Mouse (Mus musculus) layer of hippocampus, adult 9-11 months (tissue): Measurements from ENCODE around the gene Arid5b.

Experiments used
- DNase-seq: peaks from one replicate; pipeline ENCODE4 v3.0.0; 2022

Arid5b gene

GRCm38 (mm10) chr10:68191691-68192380 is 86.7 kb downstream of the Arid5b start:
- peak; percentile 25 for DNase-seq

DNA sequence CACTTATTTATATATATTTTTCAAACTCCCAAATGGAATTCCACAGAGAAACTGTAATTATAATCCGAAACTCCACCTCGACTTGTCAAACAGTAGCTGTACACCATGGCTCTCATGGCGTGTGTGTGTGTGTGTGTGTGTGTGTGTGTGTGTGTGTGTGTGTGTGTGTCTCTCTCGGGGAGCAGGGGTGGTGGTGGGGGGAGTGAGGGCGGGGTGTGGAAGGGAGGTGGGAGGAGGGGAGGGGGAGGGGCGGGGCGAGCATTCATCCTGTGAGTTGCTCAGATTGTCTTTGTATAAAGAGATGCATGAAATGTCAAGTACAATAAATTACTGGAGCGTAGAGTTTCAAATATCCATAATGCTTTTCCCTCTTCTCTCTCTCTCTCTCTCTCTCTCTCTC is 87.4 kb downstream of the Arid5b start:
- no peak for DNase-seq

- DNase-seq = no peak
Measured at GRCm38 (mm10) chr10:68189847-68190246, 88.7 kb downstream of the Arid5b start.

- no peak for DNase-seq
Measured at GRCm38 (mm10) chr10:68183096-68183495, 95.4 kb downstream of the Arid5b start.

GRCm38 (mm10) chr10:68182266-68182665 is 96.3 kb downstream of the Arid5b start:
- DNase-seq = no peak

DNA sequence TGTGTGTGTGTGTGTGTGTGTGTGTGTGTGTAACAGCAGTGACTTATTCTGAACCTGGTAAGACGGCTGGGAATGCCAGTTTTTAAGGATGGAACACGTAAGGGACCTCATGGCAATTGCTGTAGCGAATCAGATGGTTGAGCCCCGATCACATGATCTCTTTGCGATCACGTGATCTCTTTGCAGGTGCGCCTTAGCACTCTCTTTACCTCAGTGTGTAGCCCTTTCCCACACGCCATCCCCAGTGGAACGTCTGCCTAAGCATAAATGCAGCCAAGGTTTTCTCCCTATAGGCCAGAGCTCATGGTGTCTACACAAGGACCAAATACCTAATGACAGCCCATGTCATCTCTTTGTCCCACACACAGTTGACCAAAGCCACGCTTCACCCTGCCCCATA is 97.4 kb downstream of the Arid5b start:
- no peak for DNase-seq

DNA sequence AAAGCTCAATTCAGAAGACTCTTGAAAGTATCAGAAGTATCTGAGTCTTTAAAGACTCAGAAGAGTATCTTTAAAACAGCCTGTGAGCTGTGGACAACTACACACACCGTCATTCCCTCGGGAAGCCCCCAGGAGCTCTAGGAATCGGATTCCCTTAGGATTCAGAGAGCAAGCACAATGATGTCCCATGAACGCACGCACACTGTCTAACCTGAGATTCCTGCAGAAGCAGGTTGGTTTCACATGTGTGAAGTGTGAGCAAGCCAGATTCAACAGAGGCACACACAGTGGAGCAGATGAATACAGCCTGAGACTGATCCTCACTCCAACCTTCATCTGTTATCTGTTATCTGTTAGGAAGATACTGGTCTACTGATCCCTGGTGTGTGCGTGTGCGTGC is 97.8 kb downstream of the Arid5b start:
- DNase-seq = no peak

GRCm38 (mm10) chr10:68180151-68180550 is 98.4 kb downstream of the Arid5b start:
- no peak for DNase-seq

DNA sequence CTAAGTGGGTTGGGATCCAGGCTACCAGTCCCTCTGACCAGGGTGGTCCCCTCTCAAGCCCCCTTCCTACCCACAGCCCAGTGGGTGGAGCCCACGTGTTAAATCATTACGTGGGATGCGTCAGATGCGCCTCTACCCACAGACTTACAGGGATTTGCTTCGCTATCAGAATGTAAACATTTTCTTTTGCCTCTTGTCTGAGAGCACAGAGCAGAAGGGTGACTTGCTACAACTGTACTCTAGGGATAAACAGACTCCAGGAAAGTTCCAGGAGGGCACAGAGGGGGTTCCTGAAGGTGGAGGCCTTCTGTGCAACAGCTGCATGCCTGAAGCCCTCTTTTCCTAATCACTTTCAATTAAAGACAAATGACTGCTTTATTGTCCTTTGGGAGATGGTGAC is 98.8 kb downstream of the Arid5b start:
- no peak for DNase-seq

GRCm38 (mm10) chr10:68179339-68179738 is 99.2 kb downstream of the Arid5b start:
- no peak for DNase-seq

GRCm38 (mm10) chr10:68177697-68178485 is 100.6 kb downstream of the Arid5b start:
- DNase-seq = no peak

GRCm38 (mm10) chr10:68175811-68176210 is 102.7 kb downstream of the Arid5b start:
- no peak for DNase-seq

DNA sequence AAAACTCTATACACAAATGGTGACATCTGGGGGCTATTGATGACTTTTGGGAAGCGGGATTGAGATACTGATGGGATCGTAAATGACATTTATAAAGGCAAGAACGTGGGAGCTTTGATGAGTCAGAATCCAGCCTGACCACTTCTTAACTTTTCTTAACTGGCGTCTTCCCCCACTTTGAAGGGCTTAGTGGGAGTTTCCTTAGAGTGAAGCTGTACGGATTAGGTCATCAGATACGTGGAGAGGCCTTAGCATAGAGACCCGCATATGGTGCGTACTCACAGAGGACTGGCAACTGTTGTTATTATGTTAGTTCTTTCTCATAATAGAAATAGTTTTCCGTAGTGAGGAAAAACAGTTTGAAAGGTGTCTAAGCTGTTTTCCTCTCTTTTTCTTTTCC is 104.9 kb downstream of the Arid5b start:
- DNase-seq = no peak

GRCm38 (mm10) chr10:68172906-68173305 is 105.6 kb downstream of the Arid5b start:
- DNase-seq = no peak

DNA sequence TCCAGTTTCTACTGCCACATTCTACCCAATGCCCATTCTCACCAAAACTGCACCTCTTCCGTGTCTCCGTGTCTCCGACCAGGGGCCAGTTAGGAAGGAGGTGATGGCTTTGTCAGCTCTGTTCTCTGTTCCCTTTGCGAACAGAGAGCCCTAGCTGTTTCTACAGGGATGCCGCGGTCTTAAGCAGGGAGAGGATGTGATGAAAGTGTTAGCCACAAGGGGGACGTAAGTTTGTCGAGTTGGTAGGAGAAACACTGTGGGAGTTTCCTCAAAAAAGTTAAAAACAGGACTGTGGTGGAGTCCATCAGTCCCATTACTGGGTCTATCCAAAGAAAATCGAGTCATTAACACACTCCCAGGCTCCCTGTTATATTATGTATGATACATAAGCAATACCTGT is 106.6 kb downstream of the Arid5b start:
- DNase-seq = no peak

- no peak for DNase-seq
Measured at GRCm38 (mm10) chr10:68168613-68169012, 109.9 kb downstream of the Arid5b start.

GRCm38 (mm10) chr10:68168141-68168540 is 110.4 kb downstream of the Arid5b start:
- DNase-seq = no peak

DNA sequence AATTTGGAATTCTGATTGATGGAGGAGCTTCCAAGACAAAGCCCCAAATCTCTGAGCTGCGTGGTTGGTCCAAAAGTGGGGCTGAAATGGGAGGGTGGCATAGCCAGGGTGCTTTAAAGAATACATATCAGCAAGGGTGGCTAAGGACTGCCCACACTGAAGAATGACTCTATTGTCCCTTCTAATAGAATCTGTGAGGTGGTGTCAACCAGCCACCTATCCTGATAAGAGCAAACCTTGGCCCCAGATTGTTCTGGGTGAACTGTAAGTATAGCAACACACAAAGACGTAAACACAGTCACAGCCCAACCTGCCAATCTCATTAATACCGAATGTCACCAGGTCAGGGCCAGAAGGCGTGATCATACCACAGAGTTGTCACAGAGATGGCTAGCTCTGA is 111.4 kb downstream of the Arid5b start:
- no peak for DNase-seq

- DNase-seq = no peak
Measured at GRCm38 (mm10) chr10:68166695-68167086, 111.8 kb downstream of the Arid5b start.

GRCm38 (mm10) chr10:68165709-68166694 is 112.5 kb downstream of the Arid5b start:
- DNase-seq = no peak

- DNase-seq = no peak
Measured at GRCm38 (mm10) chr10:68164723-68165706, 113.5 kb downstream of the Arid5b start.

DNA sequence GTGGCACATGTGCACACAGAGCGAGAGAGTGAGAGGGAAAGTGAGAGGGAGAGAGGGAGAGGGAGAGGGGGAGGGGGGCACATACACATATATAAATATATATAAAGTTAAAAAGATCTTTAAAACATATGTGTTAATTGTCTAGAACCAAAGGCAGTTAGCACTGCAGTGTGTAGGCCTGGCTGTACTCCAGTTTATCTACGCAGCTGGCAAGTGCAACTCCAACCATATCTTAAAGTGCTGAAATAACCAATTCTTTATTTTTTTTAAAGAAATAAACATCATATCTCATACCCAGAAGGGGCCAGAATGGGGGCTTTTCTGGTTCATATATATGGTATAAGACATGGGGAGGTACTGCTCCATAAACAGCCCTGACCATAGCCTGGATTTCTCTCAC is 114.4 kb downstream of the Arid5b start:
- no peak for DNase-seq
